Mouse (Mus musculus): ENCODE data around the gene Tmem235.
"Not testable (repeated sequence)": the region's sequence is repeated elsewhere in the genome, so short reads cannot be mapped to it uniquely, and the experiment has no call there.

The Tmem235 gene

DNA sequence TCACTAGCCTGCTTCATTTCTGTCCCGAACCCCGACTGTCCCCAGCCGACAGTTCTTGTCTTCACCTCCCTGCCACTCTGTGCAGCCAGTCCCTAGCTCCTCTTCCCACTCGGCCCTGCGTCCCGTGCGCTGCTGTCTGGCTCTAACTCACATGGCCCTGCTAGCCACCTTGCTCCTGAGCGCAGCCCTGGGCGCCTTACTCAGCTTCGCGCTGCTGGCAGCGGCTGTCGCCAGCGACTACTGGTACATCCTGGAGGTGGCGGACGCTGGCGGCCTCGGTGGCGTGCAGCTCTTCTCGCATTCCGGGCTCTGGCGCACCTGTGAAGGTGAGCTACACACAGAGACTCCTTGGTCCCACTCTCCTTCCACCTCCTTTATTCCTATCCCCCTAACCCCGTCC is at the start of gene Tmem235:
Gene Tmem235, plus strand, starts transcription at position 152 of the 400 bp plus-strand sequence.
- no peak for DNase-seq (ENCODE audit: low spot score in 2 of 2)

DNA sequence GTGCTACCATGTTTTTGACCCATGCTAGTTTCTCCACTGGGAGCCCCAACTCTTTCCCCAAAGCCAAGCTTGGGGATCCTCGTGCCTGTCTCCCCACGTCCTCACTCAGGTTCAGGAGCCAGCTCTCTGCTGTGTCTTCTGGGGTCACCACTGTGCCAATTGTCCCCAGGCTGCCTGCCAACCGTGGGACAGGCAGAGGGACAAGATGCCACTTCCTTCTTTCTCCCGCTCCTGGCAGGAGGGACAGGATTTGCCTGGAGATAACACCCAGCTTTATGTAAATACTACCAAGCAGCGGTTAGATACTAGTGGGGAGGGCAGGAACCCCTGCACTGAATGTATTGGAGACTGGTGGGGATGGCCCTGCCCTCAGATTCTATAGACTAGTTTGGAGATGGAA is 46.7 kb upstream of the Tmem235 start:
- no peak for DNase-seq (ENCODE audit: low spot score in 2 of 2)

DNA sequence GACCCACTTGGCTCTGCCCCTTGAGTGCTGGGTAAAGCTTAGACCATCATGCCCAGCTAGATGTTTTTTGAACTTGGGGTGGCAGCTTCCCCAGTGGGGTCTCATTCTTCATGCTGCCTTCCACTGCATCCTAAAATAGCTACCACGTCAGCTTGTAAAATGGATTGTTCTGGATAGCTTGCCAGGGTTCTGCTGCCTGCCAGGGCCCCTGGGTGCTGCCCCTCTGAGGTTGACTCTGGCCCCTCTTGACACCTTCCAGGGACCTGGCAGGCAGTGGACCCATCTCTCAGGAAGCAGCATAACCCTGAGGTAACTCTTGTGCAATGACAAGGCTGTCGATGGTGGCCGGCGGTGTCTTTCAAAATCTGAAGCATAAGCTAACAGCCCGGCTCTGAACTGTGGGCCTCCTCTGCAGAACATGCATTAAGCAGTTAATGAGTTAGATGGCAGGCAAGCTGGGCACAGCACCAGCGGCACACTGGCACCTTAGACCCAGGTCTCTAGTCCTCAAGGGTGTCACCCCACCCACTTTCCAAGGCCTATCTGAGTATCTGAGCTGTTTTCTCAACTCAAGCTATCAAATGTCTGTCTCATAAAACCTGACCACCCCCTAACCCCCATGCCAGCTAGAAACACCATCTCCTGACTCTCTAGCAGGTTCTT is 45.7 kb upstream of the Tmem235 start:
- no peak for DNase-seq (ENCODE audit: low spot score in 2 of 2)

DNA sequence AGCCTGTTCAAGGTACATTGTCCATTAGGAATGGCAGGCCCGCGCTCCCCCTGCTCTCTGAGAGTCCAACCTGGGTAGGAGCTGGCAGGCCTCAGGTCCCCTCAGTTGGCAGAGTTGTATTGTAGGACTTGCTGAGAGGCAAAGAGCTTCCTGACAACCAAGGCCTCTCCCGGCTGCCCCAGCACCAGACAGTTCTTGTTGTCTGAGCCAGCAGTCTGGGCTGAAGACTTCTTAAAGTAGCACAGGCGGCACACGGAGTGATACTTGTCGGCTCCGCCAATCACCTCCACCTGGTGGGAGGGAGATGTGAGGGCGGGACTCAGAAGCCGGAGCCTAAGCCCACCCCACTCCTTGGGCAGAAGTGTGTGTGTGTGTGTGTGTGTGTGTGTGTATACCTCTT is 44.7 kb upstream of the Tmem235 start:
- DNase-seq (ENCODE audit: low spot score in 2 of 2), result not testable (repeated sequence)

DNA sequence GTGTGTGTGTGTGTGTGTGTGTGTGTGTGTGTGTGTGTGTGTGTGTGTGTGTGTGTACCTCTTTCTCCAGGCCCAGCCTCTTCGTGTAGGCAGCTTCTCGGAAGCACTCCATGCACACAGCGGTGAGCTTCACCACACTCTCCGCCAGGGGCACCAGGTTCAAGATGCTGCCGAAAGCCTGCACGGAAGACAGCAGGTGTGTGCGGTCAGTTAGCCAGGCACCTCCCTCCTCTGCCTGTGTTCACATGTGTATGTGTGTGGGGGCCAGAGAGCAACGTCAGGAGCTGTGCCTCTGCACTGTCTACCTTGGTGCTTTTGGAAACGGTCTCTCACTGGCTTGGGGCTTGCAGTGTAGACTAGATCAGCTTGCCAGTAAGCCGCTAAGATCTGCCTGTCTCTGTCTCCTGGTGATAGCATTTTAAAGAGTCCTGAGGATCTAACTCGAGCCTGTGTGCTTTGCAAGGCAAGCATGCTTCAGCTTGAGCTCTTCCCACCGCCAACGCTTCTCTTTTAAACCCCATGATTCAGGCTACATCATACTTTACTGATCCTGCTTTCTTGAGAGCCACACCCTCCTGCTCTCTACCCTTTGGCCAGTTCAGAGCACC is 44.1 kb upstream of the Tmem235 start:
- no peak for DNase-seq (ENCODE audit: low spot score in 2 of 2)

DNA sequence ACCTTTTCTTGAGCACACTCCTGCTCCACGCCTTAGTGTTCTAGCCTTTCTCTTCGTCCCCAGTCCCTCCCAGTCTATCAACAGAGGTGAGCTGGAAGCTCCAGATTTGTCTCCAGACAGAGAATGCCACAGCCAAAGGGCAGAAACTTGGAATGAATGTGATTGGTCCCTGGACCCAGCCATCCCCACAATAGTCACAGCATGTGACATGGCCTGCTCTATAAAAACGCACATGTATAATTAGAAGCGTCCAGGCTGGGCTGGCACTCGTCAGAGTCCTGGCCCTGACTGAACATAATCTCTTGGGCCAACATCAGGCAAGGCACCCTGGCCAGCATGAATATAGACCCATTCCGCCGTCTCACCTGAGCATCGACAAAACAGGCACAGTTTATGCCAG is 41.5 kb upstream of the Tmem235 start:
- no peak for DNase-seq (ENCODE audit: low spot score in 2 of 2)

DNA sequence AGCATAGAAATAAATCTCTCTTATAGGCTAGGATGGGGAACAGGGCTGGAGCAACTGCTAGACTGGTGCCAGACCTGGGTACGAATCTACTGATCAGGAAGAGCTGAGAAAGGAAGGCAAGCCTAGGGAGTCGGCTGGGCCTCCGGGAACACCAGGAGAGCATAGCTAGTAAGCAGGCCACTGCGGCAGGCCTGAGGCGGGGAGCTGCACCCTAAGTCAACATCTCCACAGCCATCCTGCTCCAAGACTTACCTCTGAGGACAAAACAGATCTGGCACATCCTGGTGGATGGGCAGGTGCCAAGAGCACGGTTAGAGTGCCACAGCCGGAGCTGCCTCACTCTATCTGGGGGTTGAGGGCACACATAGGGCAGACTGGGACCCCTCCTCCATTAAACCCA is 40.4 kb upstream of the Tmem235 start:
- DNase-seq (ENCODE audit: low spot score in 2 of 2), result no peak

DNA sequence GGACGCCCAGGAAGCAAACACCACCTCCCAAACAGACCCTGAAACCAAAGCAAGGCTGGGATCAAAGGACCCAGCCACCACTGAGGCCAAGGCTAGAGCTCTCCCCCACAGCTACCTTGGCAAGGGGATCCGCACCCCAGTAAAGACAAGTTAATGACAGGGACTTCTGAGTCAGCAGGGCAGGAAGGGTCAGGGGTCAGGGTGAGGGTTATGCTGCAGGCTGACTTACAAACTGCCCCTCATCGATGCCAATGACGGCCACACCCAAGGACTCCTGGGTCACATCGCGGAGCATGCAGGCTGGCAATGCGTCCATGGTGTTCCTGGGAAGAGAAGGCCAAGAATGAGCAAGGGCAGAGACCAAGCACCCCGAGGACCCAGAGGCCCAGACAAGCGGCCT is 38.7 kb upstream of the Tmem235 start:
- DNase-seq (ENCODE audit: low spot score in 2 of 2), result no peak

- DNase-seq (ENCODE audit: low spot score in 2 of 2), result no peak
These were observed 37.8 kb upstream of the Tmem235 start for GRCm38 (mm10) chr11:117822728-117823241.

- DNase-seq (ENCODE audit: low spot score in 2 of 2), result no peak
These were observed 37.1 kb upstream of the Tmem235 start for GRCm38 (mm10) chr11:117823411-117823810.

GRCm38 (mm10) chr11:117824060-117824969 is 36.2 kb upstream of the Tmem235 start:
- peak; percentile 71 to 80 for DNase-seq (ENCODE audit: low spot score in 2 of 2)

DNA sequence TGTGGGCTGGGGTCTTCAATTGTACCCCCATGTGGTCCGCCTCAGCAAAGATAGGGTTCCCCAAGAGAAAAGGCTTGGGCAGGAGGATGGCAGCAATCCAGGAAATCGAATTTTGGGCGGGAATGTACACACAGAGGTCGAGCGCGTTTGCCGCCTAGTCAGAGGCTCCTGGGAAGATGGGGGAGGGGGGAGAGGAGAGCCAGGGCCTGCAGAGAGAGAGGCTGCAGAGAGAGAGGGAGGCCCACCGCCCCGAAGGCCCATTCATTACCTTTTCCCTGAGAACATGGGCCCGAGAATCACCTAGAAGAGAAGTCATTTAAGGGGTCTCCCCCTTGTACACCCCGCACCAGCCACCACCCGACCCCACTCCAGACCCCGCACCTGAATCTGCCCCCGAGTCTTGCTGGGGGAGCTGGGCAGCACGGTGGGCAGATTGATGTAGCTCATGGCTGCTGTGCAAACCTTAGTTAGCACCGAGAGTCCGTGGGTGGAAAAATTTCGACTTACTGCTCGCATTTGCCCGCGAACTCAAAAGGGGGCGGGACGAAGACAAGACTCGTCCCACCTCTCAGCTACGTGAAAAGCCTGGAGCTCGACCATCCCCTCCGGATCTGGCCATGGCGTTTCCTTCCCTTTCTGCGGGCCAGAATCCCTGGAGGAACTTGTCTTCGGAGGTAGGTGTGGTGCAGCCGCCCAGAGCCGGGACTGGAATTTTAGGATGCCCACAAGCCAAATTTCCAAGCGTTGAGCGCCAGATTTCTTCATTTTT is 35.0 kb upstream of the Tmem235 start, which contains the start of the genes Afmid and Tk1:
Gene Afmid, plus strand, starts transcription at position 592 of the 769 bp plus-strand sequence.
Gene Tk1, minus strand, starts transcription at position 760 of the 769 bp plus-strand sequence.
- DNase-seq (ENCODE audit: low spot score in 2 of 2), result peak; percentile 66 to 80

DNA sequence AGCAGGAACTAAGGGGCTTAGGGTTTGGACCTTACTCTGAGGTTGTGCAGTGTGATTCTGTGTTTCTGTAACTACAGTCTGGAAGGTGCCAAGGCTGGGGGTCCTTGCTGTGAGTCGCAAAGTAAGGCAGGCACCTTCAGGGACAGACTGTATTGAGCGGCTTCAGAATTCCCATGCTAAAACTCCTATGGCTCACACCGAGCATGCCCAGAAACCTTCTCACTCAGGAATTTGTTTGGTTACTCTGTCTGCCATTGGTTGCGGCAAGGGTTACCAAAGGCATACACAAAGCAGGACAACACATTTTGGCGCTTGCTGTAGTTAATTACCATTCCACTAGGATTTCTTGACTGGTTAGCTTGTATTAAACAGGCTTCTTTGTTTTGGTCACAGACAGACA is 34.4 kb upstream of the Tmem235 start:
- DNase-seq (ENCODE audit: low spot score in 2 of 2), result no peak

DNA sequence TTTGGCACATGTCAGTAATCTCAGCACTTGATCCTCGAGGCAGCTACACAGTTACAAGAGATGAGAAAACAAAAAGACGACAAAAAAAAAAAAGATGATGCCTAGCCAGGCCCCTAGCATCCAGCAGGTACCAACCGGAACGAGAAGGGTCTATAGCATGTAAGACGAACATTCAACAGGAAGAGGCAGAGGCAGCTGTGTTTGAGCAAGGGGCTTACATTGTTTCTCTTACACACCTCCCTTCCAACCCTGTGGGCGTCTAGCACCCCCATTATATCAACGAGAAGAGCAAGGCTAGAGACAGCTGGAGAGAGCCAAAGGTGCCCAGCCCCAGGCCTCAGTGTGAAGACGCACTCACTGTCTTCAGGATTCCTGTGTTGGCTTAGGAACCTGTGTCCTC is 33.6 kb upstream of the Tmem235 start:
- no peak for DNase-seq (ENCODE audit: low spot score in 2 of 2)

DNA sequence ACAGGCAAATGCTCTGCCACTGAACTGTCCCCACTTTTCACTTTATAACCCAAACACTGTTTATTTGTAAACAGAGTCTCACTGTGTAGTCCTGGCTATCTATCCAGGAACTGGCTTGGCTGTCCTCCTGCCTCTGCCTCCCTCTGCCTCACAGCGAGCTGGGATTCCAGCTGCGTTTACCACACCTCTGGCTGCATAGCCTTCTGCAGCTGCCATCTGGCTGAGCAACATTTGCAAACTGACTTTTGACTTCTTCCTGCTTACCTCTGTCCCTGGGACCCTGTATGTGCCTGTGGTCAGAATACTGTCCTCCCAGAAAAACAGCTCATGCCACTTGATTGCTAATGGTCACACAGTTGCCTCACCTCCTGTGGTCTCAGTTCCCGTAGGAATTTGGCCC is 33.2 kb upstream of the Tmem235 start:
- no peak for DNase-seq (ENCODE audit: low spot score in 2 of 2)

DNA sequence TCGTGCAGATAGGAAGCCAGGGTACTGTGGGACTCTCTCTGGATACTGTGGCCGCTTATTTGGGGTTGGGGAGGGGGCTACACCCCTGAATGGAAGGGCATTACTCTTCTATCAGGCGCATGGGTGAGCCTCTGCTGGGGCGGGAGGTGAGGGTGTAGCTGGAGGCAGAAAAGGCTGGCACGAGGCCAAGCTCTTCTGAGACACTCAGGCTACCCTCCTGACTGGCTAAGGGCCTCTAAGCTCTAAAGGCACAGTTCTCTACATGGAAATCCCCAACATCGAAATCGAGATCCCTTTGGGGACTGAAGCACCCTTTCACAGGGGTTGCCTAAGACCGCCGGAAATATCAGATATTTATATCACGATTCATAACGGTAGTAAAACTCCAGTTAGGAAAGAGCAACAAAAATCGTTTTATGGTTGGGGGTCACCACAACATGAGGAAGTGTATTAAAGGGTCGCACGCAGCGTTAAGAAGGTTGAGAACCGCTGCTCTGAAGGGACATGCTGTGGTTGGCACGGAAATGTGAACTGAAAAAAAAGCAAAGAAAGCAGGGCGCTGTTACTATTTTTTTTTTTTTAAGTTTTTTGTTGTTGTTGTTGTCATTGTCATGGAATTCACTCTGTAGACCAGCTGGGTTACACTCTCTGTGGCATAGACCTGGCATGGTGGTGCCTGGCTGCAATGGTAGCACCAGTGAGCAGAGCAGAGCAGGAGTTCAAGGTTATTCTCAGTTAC is 32.2 kb upstream of the Tmem235 start:
- DNase-seq (ENCODE audit: low spot score in 2 of 2), result peak; percentile 82 to 87

DNA sequence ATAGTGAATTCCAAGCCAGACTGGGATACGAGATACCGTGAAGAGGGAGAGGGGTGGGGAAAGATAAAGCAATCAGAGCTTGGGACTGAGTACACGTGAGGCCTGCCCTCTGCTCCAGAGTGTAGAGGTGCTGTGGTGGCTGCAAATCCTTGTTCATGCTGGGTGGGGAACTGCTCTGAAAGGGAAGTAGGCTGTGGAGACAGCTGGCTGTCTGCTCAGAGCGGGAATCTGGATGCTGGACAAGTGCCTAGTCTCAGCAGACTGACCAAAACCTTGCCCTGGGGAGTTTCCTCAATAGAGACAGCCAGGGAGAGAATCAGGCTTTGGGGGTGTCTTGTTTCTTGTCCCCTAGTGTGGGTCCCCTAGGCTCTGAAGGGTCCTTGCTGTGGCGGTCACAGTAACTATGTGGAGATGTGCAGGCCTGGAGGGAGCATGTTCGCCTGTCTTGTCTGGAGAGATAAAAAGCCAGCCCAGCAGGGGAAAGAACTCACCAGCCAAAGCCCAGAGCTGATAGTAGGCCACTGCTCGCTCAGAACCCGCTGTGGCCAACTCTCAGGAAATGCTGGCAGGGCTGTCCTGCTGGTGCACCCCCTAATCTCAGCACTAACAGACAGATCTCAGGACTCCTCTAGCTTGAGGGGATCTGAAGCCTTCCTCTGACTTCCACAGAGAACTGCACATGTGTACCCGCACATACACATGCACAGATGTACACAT is 31.5 kb upstream of the Tmem235 start:
- peak; percentile 49 to 65 for DNase-seq (ENCODE audit: low spot score in 2 of 2)

DNA sequence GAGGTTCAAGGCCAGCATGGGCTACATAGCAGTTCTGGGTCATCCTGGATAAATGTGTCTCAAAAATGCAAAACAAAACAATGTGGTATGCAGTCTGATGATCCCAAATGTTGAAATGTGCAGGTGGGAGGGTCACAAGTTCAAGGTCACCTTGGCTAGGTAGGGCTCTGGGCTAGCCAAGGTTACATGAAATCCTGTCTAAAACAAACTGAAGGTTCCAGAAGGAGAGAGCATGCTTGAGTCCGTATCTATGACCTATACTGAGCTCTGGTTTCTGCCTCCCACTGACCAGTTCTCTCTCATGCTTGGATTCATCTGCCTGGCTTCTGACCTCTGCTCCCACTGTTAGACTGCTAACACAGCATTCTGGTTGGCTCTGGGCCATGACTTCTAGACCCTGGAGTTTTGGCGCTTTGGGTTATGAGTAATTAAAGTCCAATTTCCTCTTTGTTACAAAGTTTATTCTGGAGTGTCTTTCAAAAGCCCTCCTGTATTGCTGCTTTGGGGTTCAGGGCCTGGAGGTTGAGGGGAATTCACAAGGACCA is 30.8 kb upstream of the Tmem235 start:
- peak in 1 of 2 experiments; percentile 52 for DNase-seq (ENCODE audit: low spot score in 2 of 2)

- DNase-seq (ENCODE audit: low spot score in 2 of 2), result peak; percentile 50 to 72
These were observed 30.2 kb upstream of the Tmem235 start for GRCm38 (mm10) chr11:117830401-117830800.

Data from spleen, postnatal 36 days (tissue).